Mouse (Mus musculus): ENCODE measurements around the gene Ppm1j. TPM values are rescaled to one million over a fixed set of nuclear protein-coding genes. Genes with fewer than 3 reads are reported as not detected.
"Not testable (repeated sequence)": the region's sequence is repeated elsewhere in the genome, so short reads cannot be mapped to it uniquely, and the experiment has no call there.

The Ppm1j gene
- polyA plus RNA-seq, 1 experiment from 2014 or later: 3.5 TPM

DNA sequence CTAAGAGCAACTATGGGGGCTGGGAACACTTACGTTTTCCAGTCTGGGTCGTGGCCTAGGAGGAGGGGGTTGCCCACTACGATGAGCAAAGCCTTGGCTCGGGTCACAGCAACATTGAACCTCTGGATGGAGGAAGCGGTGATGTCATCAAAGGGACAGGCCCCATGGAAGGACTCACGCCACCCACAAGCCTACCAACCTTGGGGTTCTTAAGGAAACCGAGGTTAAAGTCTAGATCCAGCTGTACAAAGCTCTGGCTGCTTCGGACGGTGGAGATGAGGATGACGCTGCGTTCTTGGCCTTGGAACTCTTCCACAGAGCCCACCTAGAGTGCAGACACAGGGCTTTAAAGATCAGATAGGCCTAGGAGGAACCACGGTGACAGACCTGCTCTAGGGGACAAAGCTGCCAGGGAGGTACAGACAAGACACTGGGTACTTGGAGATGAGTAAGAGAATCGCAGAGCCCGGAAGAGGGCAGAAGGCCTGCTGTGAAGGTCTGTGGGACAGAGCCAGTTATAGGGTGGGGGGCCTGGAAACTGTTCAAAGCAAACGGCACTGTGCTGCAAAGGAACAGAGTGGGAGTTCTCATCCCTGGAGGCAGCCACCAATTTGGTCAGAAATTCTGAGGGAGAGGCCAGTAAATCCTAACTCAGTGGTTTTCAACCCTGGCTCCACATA, 14.9 kb downstream of the Ppm1j start:
- ATAC-seq (ENCODE audit: low FRiP score, low TSS enrichment): no peak
- 0 out of 2 replicates have a peak overlapping the region, but pooled peaks have one; percentile 12 for H3K9ac ChIP-seq (ENCODE audit: low read depth, low read length)
- no peak overlapping the region for H3K4me2 ChIP-seq (replicated peaks; ENCODE audit: low read depth, low read length)
- H3K27ac ChIP-seq (ENCODE audit: low read depth, low read length): peak overlapping the region; percentile 82
- 58% methylated on average over 15 of the region's 15 CpGs for WGBS
- no peak overlapping the region for H3K4me3 ChIP-seq (ENCODE audit: low read length)
- peaks cover 76% of the 10 kb centered on the region for H3K36me3 ChIP-seq (ENCODE audit: control insufficient read depth, insufficient read depth, low read length)
- H3K4me1 ChIP-seq (ENCODE audit: control insufficient read depth, insufficient read depth, low read length): peaks cover 52% of the 10 kb centered on the region
- H3K9me3 ChIP-seq (ENCODE audit: control insufficient read depth, low read length): no peaks in the 10 kb centered on the region
- no peaks in the 10 kb centered on the region for H3K27me3 ChIP-seq (ENCODE audit: control insufficient read depth, insufficient read depth, low read length)

DNA sequence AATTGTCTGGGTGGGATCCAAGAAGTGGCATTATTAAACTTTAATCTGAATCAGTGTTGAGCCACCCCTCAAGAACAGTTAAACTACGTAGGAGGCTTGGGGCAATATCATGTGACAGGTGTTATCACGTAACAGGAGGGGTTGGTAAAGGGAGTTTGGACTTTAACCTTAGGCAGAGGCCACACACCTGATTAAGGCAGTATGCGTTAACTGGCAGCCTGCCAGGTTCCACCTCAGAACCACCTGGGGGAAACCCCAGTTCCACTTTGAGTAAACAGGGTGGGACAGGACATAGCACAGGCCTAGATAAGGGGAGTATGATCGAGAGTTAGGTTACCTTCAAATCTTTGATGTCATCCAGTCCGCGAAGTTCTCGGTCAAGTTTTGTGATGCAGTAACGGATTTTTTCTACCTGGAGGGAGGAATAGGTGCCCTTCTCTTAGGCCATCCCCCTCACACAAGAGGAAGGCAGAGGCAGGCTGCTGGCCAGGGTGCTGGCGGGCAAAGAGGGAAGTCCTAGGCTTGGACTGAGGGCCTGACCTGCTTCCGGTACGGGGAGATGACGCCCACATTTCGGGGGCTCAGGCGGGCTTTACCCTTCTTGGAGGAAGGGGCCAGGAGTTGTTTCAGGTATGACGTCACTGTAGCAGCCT, 15.7 kb downstream of the Ppm1j start:
- Histone ChIP-seq H3K4me1 (ENCODE audit: control insufficient read depth, insufficient read depth, low read length) (peaks cover 44% of the 10 kb centered on the region), H3K4me2 (replicated peaks; ENCODE audit: low read depth, low read length) (no peak overlapping the region), H3K27ac (ENCODE audit: low read depth, low read length) (no peak overlapping the region), H3K9me3 (ENCODE audit: control insufficient read depth, low read length) (no peaks in the 10 kb centered on the region), H3K4me3 (ENCODE audit: low read length) (no peak overlapping the region), H3K9ac (ENCODE audit: low read depth, low read length) (no peak overlapping the region), H3K27me3 (ENCODE audit: control insufficient read depth, insufficient read depth, low read length) (no peaks in the 10 kb centered on the region), H3K36me3 (ENCODE audit: control insufficient read depth, insufficient read depth, low read length) (peaks cover 82% of the 10 kb centered on the region)
- ATAC-seq (ENCODE audit: low FRiP score, low TSS enrichment): no peak
- 69% methylated on average over 15 of the region's 15 CpGs for WGBS

DNA sequence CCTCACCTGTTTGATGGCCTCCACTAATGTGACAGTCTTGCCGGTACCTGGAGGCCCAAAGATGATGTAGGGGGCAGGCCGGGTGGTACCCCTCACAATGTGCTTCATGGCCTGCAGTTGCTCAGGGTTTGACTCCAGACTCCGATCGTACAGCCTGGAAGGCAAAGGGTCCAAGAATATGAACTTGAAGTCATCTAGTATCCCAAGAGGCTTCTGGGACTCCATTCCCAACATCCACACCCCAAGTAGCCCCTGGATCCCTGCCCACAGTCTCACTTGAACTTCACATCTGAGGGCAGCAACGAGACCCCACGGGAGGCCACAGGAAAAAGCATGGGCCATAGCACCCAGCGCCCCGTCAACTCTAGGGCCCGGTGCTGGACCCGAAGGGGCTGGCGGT, 19.8 kb downstream of the Ppm1j start:
- Histone ChIP-seq H3K4me1 (ENCODE audit: control insufficient read depth, insufficient read depth, low read length) (peaks cover 9% of the 10 kb centered on the region), H3K9ac (ENCODE audit: low read depth, low read length) (no peak overlapping the region), H3K4me3 (ENCODE audit: low read length) (no peak overlapping the region), H3K4me2 (replicated peaks; ENCODE audit: low read depth, low read length) (no peak overlapping the region), H3K36me3 (ENCODE audit: control insufficient read depth, insufficient read depth, low read length) (peaks cover 74% of the 10 kb centered on the region), H3K27ac (ENCODE audit: low read depth, low read length) (no peak overlapping the region), H3K9me3 (ENCODE audit: control insufficient read depth, low read length) (no peaks in the 10 kb centered on the region), H3K27me3 (ENCODE audit: control insufficient read depth, insufficient read depth, low read length) (no peaks in the 10 kb centered on the region)
- 95% methylated on average over 11 of the region's 11 CpGs for WGBS
- no peak for ATAC-seq (ENCODE audit: low FRiP score, low TSS enrichment)

DNA sequence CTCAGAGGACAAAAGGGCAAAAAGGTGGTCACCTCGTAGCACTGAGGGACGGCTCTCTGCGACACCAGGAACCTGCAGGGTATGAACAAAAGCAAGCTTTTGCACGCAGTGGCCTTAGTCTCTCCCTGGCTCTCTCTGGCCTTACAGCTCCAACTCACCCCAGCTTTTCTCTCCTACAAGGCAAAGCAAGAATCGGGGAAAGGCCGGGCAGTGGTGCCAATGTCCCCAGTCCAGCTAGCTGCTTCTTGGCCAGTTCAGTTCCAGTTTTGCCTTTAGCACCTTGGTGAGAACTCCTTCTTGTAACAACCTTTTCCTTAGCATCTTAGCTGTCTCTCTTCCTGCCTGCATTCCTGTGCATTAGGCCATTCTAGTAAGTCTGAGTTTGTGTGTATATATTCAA, 20.6 kb downstream of the Ppm1j start:
- WGBS: 86% methylated on average over 6 of the region's 6 CpGs
- no peak overlapping the region for H3K27ac ChIP-seq (ENCODE audit: low read depth, low read length)
- H3K4me2 ChIP-seq (replicated peaks; ENCODE audit: low read depth, low read length): no peak overlapping the region
- no peak overlapping the region for H3K9ac ChIP-seq (ENCODE audit: low read depth, low read length)
- H3K27me3 ChIP-seq (ENCODE audit: control insufficient read depth, insufficient read depth, low read length): no peaks in the 10 kb centered on the region
- H3K4me1 ChIP-seq (ENCODE audit: control insufficient read depth, insufficient read depth, low read length): peaks cover 3% of the 10 kb centered on the region
- ATAC-seq (ENCODE audit: low FRiP score, low TSS enrichment): no peak
- no peak overlapping the region for H3K4me3 ChIP-seq (ENCODE audit: low read length)
- H3K36me3 ChIP-seq (ENCODE audit: control insufficient read depth, insufficient read depth, low read length): peaks cover 66% of the 10 kb centered on the region
- no peaks in the 10 kb centered on the region for H3K9me3 ChIP-seq (ENCODE audit: control insufficient read depth, low read length)

DNA sequence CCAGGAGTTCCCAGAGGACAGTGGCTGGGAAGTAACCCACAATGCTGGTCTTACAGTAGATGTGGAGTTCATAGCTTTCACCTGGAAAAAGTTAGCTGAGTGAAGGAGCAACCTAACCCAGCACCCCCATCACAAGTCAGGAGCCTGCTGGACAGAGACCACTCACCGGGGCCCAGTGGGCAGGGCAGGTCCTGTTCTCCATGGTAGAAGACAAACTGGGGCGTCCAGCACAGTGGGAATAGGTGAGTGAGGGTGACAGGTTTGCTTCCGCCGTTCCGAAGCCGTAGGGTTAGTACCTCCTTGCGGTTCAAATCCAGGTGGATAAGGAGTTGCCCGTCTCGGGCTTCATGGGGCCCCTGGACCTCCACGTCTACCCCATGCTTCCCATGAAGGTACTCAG, 23.5 kb downstream of the Ppm1j start:
- H3K27ac ChIP-seq (ENCODE audit: low read depth, low read length): no peak overlapping the region
- peaks cover 47% of the 10 kb centered on the region for H3K36me3 ChIP-seq (ENCODE audit: control insufficient read depth, insufficient read depth, low read length)
- H3K27me3 ChIP-seq (ENCODE audit: control insufficient read depth, insufficient read depth, low read length): no peaks in the 10 kb centered on the region
- no peaks in the 10 kb centered on the region for H3K9me3 ChIP-seq (ENCODE audit: control insufficient read depth, low read length)
- H3K9ac ChIP-seq (ENCODE audit: low read depth, low read length): no peak overlapping the region
- no peak overlapping the region for H3K4me2 ChIP-seq (replicated peaks; ENCODE audit: low read depth, low read length)
- ATAC-seq (ENCODE audit: low FRiP score, low TSS enrichment): no peak
- 93% methylated on average over 10 of the region's 10 CpGs for WGBS
- no peak overlapping the region for H3K4me3 ChIP-seq (ENCODE audit: low read length)
- no peaks in the 10 kb centered on the region for H3K4me1 ChIP-seq (ENCODE audit: control insufficient read depth, insufficient read depth, low read length)

DNA sequence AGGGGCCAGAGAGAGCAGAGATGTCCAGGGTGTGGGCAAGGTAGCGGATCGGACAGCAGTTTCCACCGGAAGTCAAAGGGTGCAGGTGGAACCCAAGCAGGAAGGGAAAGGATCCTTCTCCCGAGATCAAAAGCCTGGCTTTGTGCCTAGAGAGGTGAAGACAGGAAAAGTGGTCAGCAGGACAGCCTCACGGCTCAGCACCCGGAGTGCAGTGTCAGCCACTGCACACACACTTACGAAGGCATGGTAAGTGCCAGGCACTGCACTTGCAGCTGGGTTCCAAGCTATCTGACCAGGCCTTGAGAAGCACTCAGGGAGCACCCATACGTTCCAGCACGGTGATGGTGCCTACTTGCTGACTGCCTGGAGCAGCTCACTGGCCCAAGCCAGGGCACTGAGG, 24.7 kb downstream of the Ppm1j start:
- H3K4me3 ChIP-seq (ENCODE audit: low read length): no peak overlapping the region
- no peak overlapping the region for H3K9ac ChIP-seq (ENCODE audit: low read depth, low read length)
- no peak overlapping the region for H3K4me2 ChIP-seq (replicated peaks; ENCODE audit: low read depth, low read length)
- no peaks in the 10 kb centered on the region for H3K4me1 ChIP-seq (ENCODE audit: control insufficient read depth, insufficient read depth, low read length)
- H3K27ac ChIP-seq (ENCODE audit: low read depth, low read length): no peak overlapping the region
- peaks cover 36% of the 10 kb centered on the region for H3K36me3 ChIP-seq (ENCODE audit: control insufficient read depth, insufficient read depth, low read length)
- H3K27me3 ChIP-seq (ENCODE audit: control insufficient read depth, insufficient read depth, low read length): no peaks in the 10 kb centered on the region
- WGBS: 77% methylated on average over 9 of the region's 9 CpGs
- ATAC-seq (ENCODE audit: low FRiP score, low TSS enrichment): no peak
- H3K9me3 ChIP-seq (ENCODE audit: control insufficient read depth, low read length): no peaks in the 10 kb centered on the region

DNA sequence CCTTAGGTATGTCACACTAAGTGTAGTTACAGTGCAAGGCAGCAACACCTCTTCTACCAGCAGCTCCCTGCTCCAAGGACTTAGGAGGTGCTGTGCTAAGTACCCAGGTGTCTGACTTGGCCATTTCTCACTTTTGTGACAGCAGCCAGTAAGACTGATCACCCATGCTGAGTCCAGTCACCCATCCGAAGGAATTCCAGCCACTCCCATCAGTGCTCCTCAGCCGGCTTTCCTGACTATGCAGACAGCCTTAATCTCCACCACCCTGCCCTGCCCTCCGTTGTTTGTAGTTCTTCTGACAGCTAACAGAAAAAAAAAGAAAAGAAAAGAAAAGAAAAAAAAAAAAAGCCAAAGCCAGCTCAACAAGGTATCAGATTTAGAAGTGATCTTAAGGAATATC, 30.9 kb downstream of the Ppm1j start:
- 34% methylated on average over 3 of the region's 3 CpGs for WGBS
- ATAC-seq (ENCODE audit: low FRiP score, low TSS enrichment): peak; percentile 51
- H3K27me3 ChIP-seq (ENCODE audit: control insufficient read depth, insufficient read depth, low read length): no peaks in the 10 kb centered on the region
- H3K9ac ChIP-seq (ENCODE audit: low read depth, low read length): no peak overlapping the region
- H3K9me3 ChIP-seq (ENCODE audit: control insufficient read depth, low read length): no peaks in the 10 kb centered on the region
- no peaks in the 10 kb centered on the region; the same call in 1 of the 2 replicates for H3K36me3 ChIP-seq (ENCODE audit: control insufficient read depth, insufficient read depth, low read length)
- no peak overlapping the region for H3K4me2 ChIP-seq (replicated peaks; ENCODE audit: low read depth, low read length)
- no peak overlapping the region for H3K4me3 ChIP-seq (ENCODE audit: low read length)
- peaks cover 7% of the 10 kb centered on the region for H3K4me1 ChIP-seq (ENCODE audit: control insufficient read depth, insufficient read depth, low read length)
- no peak overlapping the region for H3K27ac ChIP-seq (ENCODE audit: low read depth, low read length)

DNA sequence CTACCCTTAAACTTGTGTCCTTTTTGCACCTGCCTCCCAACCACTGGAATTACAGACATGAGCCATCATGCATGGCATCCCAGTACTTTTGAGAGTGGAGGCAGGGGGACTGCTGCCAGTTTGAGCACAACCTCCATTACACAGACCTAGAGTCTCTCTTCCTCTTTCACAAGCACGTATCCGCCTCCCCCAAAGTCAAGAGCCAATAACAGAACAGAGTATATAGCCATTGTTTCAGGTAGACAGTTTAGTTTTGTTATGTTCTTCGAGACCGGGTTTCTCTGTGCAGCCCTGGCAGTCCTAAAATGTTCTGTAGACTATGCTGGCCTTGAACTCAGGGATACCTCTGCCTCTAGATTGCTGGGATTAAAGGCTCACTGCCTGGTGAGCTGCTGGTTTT, 31.4 kb downstream of the Ppm1j start:
- H3K9me3 ChIP-seq (ENCODE audit: control insufficient read depth, low read length): no peaks in the 10 kb centered on the region
- 90% methylated on average over 4 of the region's 4 CpGs for WGBS
- ATAC-seq (ENCODE audit: low FRiP score, low TSS enrichment): no peak
- no peak overlapping the region for H3K9ac ChIP-seq (ENCODE audit: low read depth, low read length)
- H3K27ac ChIP-seq (ENCODE audit: low read depth, low read length): no peak overlapping the region
- H3K4me2 ChIP-seq (replicated peaks; ENCODE audit: low read depth, low read length): no peak overlapping the region
- H3K36me3 ChIP-seq (ENCODE audit: control insufficient read depth, insufficient read depth, low read length): no peaks in the 10 kb centered on the region; the same call in 1 of the 2 replicates
- no peak overlapping the region for H3K4me3 ChIP-seq (ENCODE audit: low read length)
- no peaks in the 10 kb centered on the region for H3K27me3 ChIP-seq (ENCODE audit: control insufficient read depth, insufficient read depth, low read length)
- peaks cover 7% of the 10 kb centered on the region for H3K4me1 ChIP-seq (ENCODE audit: control insufficient read depth, insufficient read depth, low read length)

DNA sequence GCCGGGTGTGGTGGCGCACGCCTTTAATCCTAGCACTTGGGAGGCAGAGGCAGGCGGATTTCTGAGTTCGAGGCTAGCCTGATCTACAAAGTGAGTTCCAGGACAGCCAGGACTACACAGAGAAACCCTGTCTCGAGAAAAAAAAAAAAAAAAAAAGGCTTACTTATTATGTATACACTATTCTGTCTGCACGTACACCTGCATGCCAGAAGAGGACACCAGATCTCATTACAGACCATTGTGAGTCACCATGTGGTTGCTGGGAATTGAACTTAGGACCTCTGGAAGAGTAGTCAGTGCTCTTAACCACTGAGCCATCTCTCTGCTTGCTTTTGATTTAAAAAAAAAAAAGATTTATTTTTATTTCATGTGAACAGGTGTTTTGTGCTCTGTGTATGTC, 32.4 kb downstream of the Ppm1j start:
- not testable (repeated sequence) for H3K27me3 ChIP-seq (ENCODE audit: control insufficient read depth, insufficient read depth, low read length); H3K9me3 ChIP-seq (ENCODE audit: control insufficient read depth, low read length); H3K27ac ChIP-seq (ENCODE audit: low read depth, low read length); ATAC-seq (ENCODE audit: low FRiP score, low TSS enrichment); H3K4me1 ChIP-seq (ENCODE audit: control insufficient read depth, insufficient read depth, low read length); H3K9ac ChIP-seq (ENCODE audit: low read depth, low read length); H3K4me2 ChIP-seq (replicated peaks; ENCODE audit: low read depth, low read length); H3K36me3 ChIP-seq (ENCODE audit: control insufficient read depth, insufficient read depth, low read length); H3K4me3 ChIP-seq (ENCODE audit: low read length)
- 95% methylated on average over 7 of the region's 7 CpGs for WGBS
